In genomic region chr10:62739961-62740737, GRCm38 (mm10) we compare ENCODE assay signal across 8 mouse cellular contexts. TPM values are rescaled to one million over a fixed set of nuclear protein-coding genes. Genes with fewer than 3 reads are reported as not detected.
DNase-seq lines count a peak whose midpoint lies in the region; ATAC-seq and TF ChIP-seq lines count a peak whose summit lies in the region.

No protein-coding gene starts in this region.

- DNase-seq in frontal cortex, postnatal 36 days (ENCODE audit: low spot score in 2 of 2): peak; percentile 13 to 26
- DNase-seq in frontal cortex, postnatal 14 days (ENCODE audit: low spot score in 2 of 2): no peak
- DNase-seq in CH12.LX (ENCODE audit: extremely low read depth): peak; percentile 45
- peak; percentile 41 for DNase-seq in layer of hippocampus, adult 9-10 months (ENCODE audit: low spot score)
- DNase-seq in embryo, embryonic 10.5 days (ENCODE audit: low spot score): no peak
- no peak for DNase-seq in stomach, postnatal 0 days (ENCODE audit: low spot score)
- no peak for DNase-seq in thymus, postnatal 25 days

- dilution Hi-C loops in CH12.LX (cut with MboI; ENCODE audit: extremely low pct_ligation_motif_present, extremely low pct_unique_long_range_greater_than_20kb, low sequenced_read_pairs): no loop called here

- no peak for TF ChIP-seq POLR2A in CH12.LX (IDR thresholded peaks at IDR 0.05; ENCODE audit: low read depth, low read length)

- peak; percentile 29; the same call in 1 of the 2 replicates for ATAC-seq in common myeloid progenitor, adult 5-6 weeks (replicated peaks; ENCODE audit: low read depth, poor library complexity, severe bottlenecking)
- no peak for ATAC-seq in stomach, postnatal 0 days (ENCODE audit: low FRiP score, low TSS enrichment)

- WGBS in stomach, postnatal 0 days: 81% methylated on average over 4 of the region's 4 CpGs

- H3K9me3 ChIP-seq in CH12.LX (replicated peaks; ENCODE audit: low read length): no peaks in the 10 kb centered on the region
- no peaks in the 10 kb centered on the region for H3K9me3 ChIP-seq in stomach, postnatal 0 days (ENCODE audit: control insufficient read depth, low read length)

- TF ChIP-seq EP300 in CH12.LX (IDR thresholded peaks at IDR 0.05; ENCODE audit: low read length): 0 out of 2 replicates have a peak, but pooled peaks have one; percentile 13
- TF ChIP-seq EP300 in stomach, postnatal 0 days (optimal IDR thresholded peaks at IDR 0.05): no peak

- no peaks in the 10 kb centered on the region for H3K79me2 ChIP-seq in CH12.LX (replicated peaks; ENCODE audit: control insufficient read depth, extremely low read depth, insufficient read depth, poor library complexity, severe bottlenecking)

- no peak overlapping the region for H3K27ac ChIP-seq in CH12.LX (ENCODE audit: insufficient read depth, low read depth)
- H3K27ac ChIP-seq in stomach, postnatal 0 days (replicated peaks): no peak overlapping the region

- H3K9ac ChIP-seq in CH12.LX (ENCODE audit: insufficient read depth, low read depth): no peak overlapping the region; the same call in 1 of the 2 replicates
- no peak overlapping the region for H3K9ac ChIP-seq in stomach, postnatal 0 days (ENCODE audit: low read length)

- H3K4me3 ChIP-seq in CH12.LX (replicated peaks in 1 of 3; ENCODE audit: low read depth in 2 of 3, low read length in 2 of 3, poor library complexity in 1 of 3): no peak overlapping the region
- no peak overlapping the region for H3K4me3 ChIP-seq in stomach, postnatal 0 days (ENCODE audit: low read depth, low read length)

- H3K4me1 ChIP-seq in CH12.LX (ENCODE audit: control insufficient read depth in 1 of 2, insufficient read depth in 2 of 2): peaks cover 9 to 31% of the 10 kb centered on the region in 2 experiments
- H3K4me1 ChIP-seq in stomach, postnatal 0 days (replicated peaks; ENCODE audit: control insufficient read depth, insufficient read depth): no peaks in the 10 kb centered on the region

- H3K36me3 ChIP-seq in CH12.LX (replicated peaks in 1 of 2; ENCODE audit: control insufficient read depth in 1 of 2, insufficient read depth in 1 of 2, low read length in 1 of 2): peaks cover 18 to 40% of the 10 kb centered on the region in 2 experiments
- H3K36me3 ChIP-seq in stomach, postnatal 0 days (ENCODE audit: control insufficient read depth, insufficient read depth, low read length): peaks cover 16% of the 10 kb centered on the region; the same call in 1 of the 2 replicates

- H3K27me3 ChIP-seq in CH12.LX (replicated peaks): no peaks in the 10 kb centered on the region
- no peaks in the 10 kb centered on the region for H3K27me3 ChIP-seq in stomach, postnatal 0 days (ENCODE audit: control insufficient read depth, insufficient read depth, low read length)

- in situ Hi-C loops in CH12.LX (cut with MboI; ENCODE audit: low pct_ligation_motif_present, low pct_unique_long_range_greater_than_20kb, low sequenced_read_pairs): no loop called here

- H3K4me2 ChIP-seq in CH12.LX (ENCODE audit: insufficient read depth, low read depth, poor library complexity, severe bottlenecking): no peak overlapping the region
- no peak overlapping the region for H3K4me2 ChIP-seq in stomach, postnatal 0 days (replicated peaks; ENCODE audit: low read depth)

- TF ChIP-seq CTCF in CH12.LX (conservative IDR thresholded peaks at IDR 0.05 in 1 of 2, IDR thresholded peaks at IDR 0.05 in 1 of 2; ENCODE audit: low read depth in 2 of 2, low read length in 2 of 2): no peak
- TF ChIP-seq CTCF in stomach, postnatal 0 days (IDR thresholded peaks at IDR 0.05; ENCODE audit: low read depth): no peak

- TF ChIP-seq RAD21 in CH12.LX (IDR thresholded peaks at IDR 0.05; ENCODE audit: low read depth, low read length): no peak

TF ChIP-seq in CH12.LX, 34 proteins besides CTCF, POLR2A, EP300 and RAD21:
- TF ChIP-seq HCFC1 (IDR thresholded peaks at IDR 0.05; ENCODE audit: low read depth, low read length): no peak
- peak; percentile 27; the same call in 1 of the 2 replicates for TF ChIP-seq BHLHE40 (IDR thresholded peaks at IDR 0.05; ENCODE audit: low read depth, low read length)
- TF ChIP-seq ETS1 (conservative IDR thresholded peaks at IDR 0.05; ENCODE audit: low read depth, low read length): peak; percentile 62
- TF ChIP-seq MAX (IDR thresholded peaks at IDR 0.05; ENCODE audit: low read length): no peak
- peak; percentile 24; the same call in 1 of the 2 replicates for TF ChIP-seq IRF4 (IDR thresholded peaks at IDR 0.05; ENCODE audit: low read depth, low read length)
- peak; percentile 83; the same call in 1 of the 2 replicates for TF ChIP-seq MEF2A (IDR thresholded peaks at IDR 0.05; ENCODE audit: borderline replicate concordance, low read depth, low read length)
TF ChIP-seq in CH12.LX: peak in this region for 4.

RNA-seq across cellular contexts. Expression of gene Stox1, which starts 14.2 kb away (rescaled TPM):
- 0.17 TPM in 2 replicates for total RNA-seq in CH12.LX (2012; rRNA removed)
- not detected in 2 replicates for total RNA-seq in CH12.LX (2014; rRNA removed)
- not detected in 2 replicates for polyA plus RNA-seq in CH12.LX (2012; ENCODE audit: insufficient read length, low read depth)
- total RNA-seq in common myeloid progenitor, adult 5-6 weeks (2017): 0.39 and 0.73 TPM in 2 replicates
- 0.67 and 0.70 TPM in 2 replicates for polyA plus RNA-seq in stomach, postnatal 0 days (2015; fragmentation: Nextera tagmentation; extraction: Ambion mirVana)

RNA-seq across cellular contexts. Expression of gene Ccar1, which starts 51.9 kb away (rescaled TPM):
- total RNA-seq in CH12.LX (2012; rRNA removed) (41.5 and 57.0 TPM in 2 replicates), CH12.LX (2014; rRNA removed) (43.1 and 48.4 TPM in 2 replicates)
- 125 and 134 TPM in 2 replicates for polyA plus RNA-seq in CH12.LX (2012; ENCODE audit: insufficient read length, low read depth)
- total RNA-seq in common myeloid progenitor, adult 5-6 weeks (2017): 135 and 141 TPM in 2 replicates
- polyA plus RNA-seq in stomach, postnatal 0 days (2015; fragmentation: Nextera tagmentation; extraction: Ambion mirVana): 42.0 and 43.0 TPM in 2 replicates

Comparison
In these comparisons a context has a peak if more than half of its experiments do, and no peak if none do; other contexts are left out.
1. DNase-seq: peak in frontal cortex, postnatal 36 days (2 of 2), CH12.LX (single experiment) and layer of hippocampus, adult 9-10 months (single experiment); none in frontal cortex, postnatal 14 days (0 of 2), embryo, embryonic 10.5 days (single experiment), stomach, postnatal 0 days (single experiment) and thymus, postnatal 25 days (single experiment).